Mouse (Mus musculus): ENCODE measurements around the gene Sorbs1.

- TF ChIP-seq POU5F1 (IDR thresholded peaks at IDR 0.05; ENCODE audit: borderline replicate concordance, low read length) (no peak), CTCF (conservative IDR thresholded peaks at IDR 0.05; ENCODE audit: low read length) (no peak), NANOG (IDR thresholded peaks at IDR 0.05; ENCODE audit: borderline replicate concordance, low read length) (no peak)
Measured at GRCm38 (mm10) chr19:40346908-40347307, 166.7 kb downstream of the Sorbs1 start.

All from E14TG2a.4 (cell line).